Mouse (Mus musculus): ENCODE results near the gene Nlk. TPM values are rescaled to one million over a fixed set of nuclear protein-coding genes. Genes with fewer than 3 reads are reported as not detected.
A peak's percentile ranks its signal among the peaks of the same experiment; 100 is the strongest.
"Not testable (repeated sequence)": the region's sequence is repeated elsewhere in the genome, so short reads cannot be mapped to it uniquely, and the experiment has no call there.

Gene Nlk
- polyA plus RNA-seq, 1 experiment from 2014 or later: 9.2 TPM

- under 1% methylated on average over 52 of the region's 52 CpGs for WGBS
- Histone ChIP-seq H3K4me2 (peak within 1 kb of the TSS; percentile 76), H3K27ac (peak within 1 kb of the TSS; percentile 96), H3K9me3 (no peaks in the 10 kb centered on the region), H3K9ac (peak within 1 kb of the TSS; percentile 95), H3K27me3 (replicated peaks) (no peaks in the 10 kb centered on the region), H3K4me3 (replicated peaks) (peak within 1 kb of the TSS; percentile 94), H3K36me3 (peaks cover 10% of the 10 kb centered on the region), H3K4me1 (peaks cover 23% of the 10 kb centered on the region)
- ATAC-seq (ENCODE audit: insufficient read depth, low FRiP score, low read depth): peak; percentile 97
These were observed 161.0 kb downstream of the Nlk start, which contains the start of the genes Tnfaip1 and Ift20 for GRCm38 (mm10) chr11:78536080-78536689. Gene Tnfaip1 (minus strand): TSS chr11:78536332. Gene Ift20 (plus strand): TSS chr11:78536361.

GRCm38 (mm10) chr11:78535376-78536079 lies 161.6 kb downstream of the Nlk start:
- Histone ChIP-seq H3K9ac (peak overlapping the region; percentile 79), H3K9me3 (no peaks in the 10 kb centered on the region), H3K27me3 (replicated peaks) (no peaks in the 10 kb centered on the region), H3K27ac (peak overlapping the region; percentile 96), H3K4me2 (peak overlapping the region; percentile 76), H3K4me3 (replicated peaks) (peak overlapping the region; percentile 94), H3K4me1 (peaks cover 23% of the 10 kb centered on the region), H3K36me3 (peaks cover 5% of the 10 kb centered on the region)
- WGBS: under 1% methylated on average over 23 of the region's 23 CpGs
- peak; percentile 45; the same call in 1 of the 2 replicates for ATAC-seq (ENCODE audit: insufficient read depth, low FRiP score, low read depth)

DNA sequence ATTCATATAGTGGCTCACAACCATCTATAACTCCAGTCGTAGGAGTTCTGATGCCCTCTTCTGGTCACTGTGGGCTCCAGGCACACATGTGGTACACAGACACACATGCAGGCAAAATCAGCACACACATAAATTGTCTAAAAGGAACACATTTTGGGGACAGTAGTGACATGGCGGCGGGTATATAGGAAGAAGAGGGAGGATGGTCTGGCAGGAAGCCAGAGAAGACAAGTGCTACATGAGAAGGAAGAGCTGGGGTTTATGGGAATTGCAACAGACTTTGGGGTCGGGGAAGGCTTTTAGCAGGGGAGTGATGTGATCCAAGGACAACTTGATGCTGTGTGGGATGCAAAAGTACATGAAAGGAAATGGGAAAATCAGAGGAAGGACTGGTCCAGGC lies 162.7 kb downstream of the Nlk start:
- peak overlapping the region; percentile 94 for H3K4me3 ChIP-seq (replicated peaks)
- peak overlapping the region; percentile 76 for H3K4me2 ChIP-seq
- H3K4me1 ChIP-seq: peaks cover 23% of the 10 kb centered on the region
- no peaks in the 10 kb centered on the region for H3K9me3 ChIP-seq
- H3K36me3 ChIP-seq: 0 out of 2 replicates have a peak, but pooled peaks cover 9% of the 10 kb centered on the region
- H3K27ac ChIP-seq: peak overlapping the region; percentile 96; the same call in 1 of the 2 replicates
- ATAC-seq (ENCODE audit: insufficient read depth, low FRiP score, low read depth): no peak
- no peaks in the 10 kb centered on the region for H3K27me3 ChIP-seq (replicated peaks)
- 83% methylated on average over 4 of the region's 4 CpGs for WGBS
- H3K9ac ChIP-seq: no peak overlapping the region

GRCm38 (mm10) chr11:78531515-78531914 lies 165.7 kb downstream of the Nlk start:
- not testable (repeated sequence) for H3K4me2 ChIP-seq; H3K27me3 ChIP-seq (replicated peaks); H3K4me3 ChIP-seq (replicated peaks); H3K9me3 ChIP-seq; ATAC-seq (ENCODE audit: insufficient read depth, low FRiP score, low read depth); H3K9ac ChIP-seq; H3K27ac ChIP-seq
- H3K36me3 ChIP-seq: peaks cover 24% of the 10 kb centered on the region
- 84% methylated on average over 10 of the region's 10 CpGs for WGBS
- H3K4me1 ChIP-seq: peaks cover 12% of the 10 kb centered on the region

DNA sequence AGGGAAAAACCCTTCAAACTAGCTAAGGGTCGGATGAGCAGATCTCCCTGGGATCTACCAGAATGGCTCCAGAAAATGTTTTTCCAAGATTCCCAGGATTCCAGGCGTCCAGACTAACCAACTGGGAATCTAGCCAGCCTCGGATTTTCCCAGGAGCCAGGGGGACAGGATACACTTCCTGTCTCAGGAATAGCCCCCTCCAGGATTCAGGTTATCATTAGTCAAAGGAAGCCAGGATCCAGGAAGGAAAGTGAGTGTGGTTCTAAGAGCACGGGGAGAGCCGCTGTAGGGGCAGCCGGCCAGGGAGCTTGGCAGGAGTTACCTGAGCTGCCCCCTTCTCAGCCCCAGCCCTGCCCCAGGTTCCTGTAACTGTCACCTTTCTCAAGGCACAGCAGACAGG lies 166.1 kb downstream of the Nlk start:
- no peak for ATAC-seq (ENCODE audit: insufficient read depth, low FRiP score, low read depth)
- Histone ChIP-seq H3K27ac (no peak overlapping the region), H3K36me3 (peaks cover 26% of the 10 kb centered on the region), H3K4me1 (peaks cover 12% of the 10 kb centered on the region), H3K9ac (no peak overlapping the region), H3K4me3 (replicated peaks) (no peak overlapping the region), H3K4me2 (no peak overlapping the region), H3K9me3 (no peaks in the 10 kb centered on the region), H3K27me3 (replicated peaks) (no peaks in the 10 kb centered on the region)
- WGBS: 65% methylated on average over 6 of the region's 6 CpGs

DNA sequence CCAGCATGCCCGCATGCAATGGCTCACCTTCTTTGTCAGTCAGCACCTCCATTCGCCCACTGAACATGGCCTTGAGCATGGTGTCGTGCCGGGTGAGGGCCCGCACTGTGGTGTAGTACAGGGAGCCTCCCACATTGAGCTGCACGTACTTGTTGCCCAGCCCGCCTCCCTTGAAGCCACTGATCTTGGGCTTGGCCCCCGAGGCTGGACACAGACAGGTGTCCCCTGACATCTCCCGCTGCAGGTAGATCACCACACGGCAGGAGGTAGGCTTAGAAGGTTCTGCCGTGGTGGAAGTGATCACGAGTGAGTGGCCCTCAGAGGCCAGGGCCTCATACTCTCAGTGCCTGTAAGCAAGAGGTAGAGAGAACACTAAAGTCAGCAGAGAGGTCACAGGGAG lies 167.2 kb downstream of the Nlk start:
- H3K36me3 ChIP-seq: peaks cover 37% of the 10 kb centered on the region
- no peak for ATAC-seq (ENCODE audit: insufficient read depth, low FRiP score, low read depth)
- no peaks in the 10 kb centered on the region for H3K27me3 ChIP-seq (replicated peaks)
- H3K27ac ChIP-seq: no peak overlapping the region
- no peaks in the 10 kb centered on the region for H3K9me3 ChIP-seq
- WGBS: 85% methylated on average over 12 of the region's 12 CpGs
- H3K9ac ChIP-seq: no peak overlapping the region
- H3K4me1 ChIP-seq: peaks cover 9% of the 10 kb centered on the region
- no peak overlapping the region for H3K4me3 ChIP-seq (replicated peaks)
- H3K4me2 ChIP-seq: no peak overlapping the region

- no peak for ATAC-seq (ENCODE audit: insufficient read depth, low FRiP score, low read depth)
- peaks cover 50% of the 10 kb centered on the region for H3K36me3 ChIP-seq
- H3K9me3 ChIP-seq: no peaks in the 10 kb centered on the region
- no peak overlapping the region for H3K4me2 ChIP-seq
- H3K27me3 ChIP-seq (replicated peaks): no peaks in the 10 kb centered on the region
- 85% methylated on average over 9 of the region's 9 CpGs for WGBS
- no peaks in the 10 kb centered on the region for H3K4me1 ChIP-seq
- H3K27ac ChIP-seq: no peak overlapping the region
- H3K4me3 ChIP-seq (replicated peaks): no peak overlapping the region
- no peak overlapping the region for H3K9ac ChIP-seq
These were observed 168.5 kb downstream of the Nlk start for GRCm38 (mm10) chr11:78528714-78529113.

DNA sequence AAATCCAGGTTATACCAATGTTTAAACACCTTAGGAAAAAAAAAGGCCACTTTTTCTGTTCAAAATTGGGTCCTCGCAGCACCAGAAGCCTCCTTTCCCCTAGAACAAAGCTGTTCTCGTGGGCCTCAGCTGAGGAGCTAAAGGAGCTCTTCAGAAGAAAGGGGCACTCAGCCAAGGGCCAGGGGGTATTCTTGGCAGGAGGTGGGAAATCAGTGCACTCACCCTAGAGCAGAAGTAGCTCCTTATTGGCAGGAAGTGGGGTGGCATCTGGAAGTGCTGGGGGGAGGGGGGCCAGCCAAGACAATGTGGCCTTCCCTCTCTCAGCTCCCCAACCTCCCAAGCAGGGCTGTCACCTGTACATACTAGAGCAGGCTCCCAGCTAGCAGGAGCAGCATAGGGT lies 172.3 kb downstream of the Nlk start:
- no peaks in the 10 kb centered on the region for H3K9me3 ChIP-seq
- 76% methylated on average over 2 of the region's 2 CpGs for WGBS
- H3K4me2 ChIP-seq: no peak overlapping the region
- H3K27ac ChIP-seq: no peak overlapping the region
- no peak for ATAC-seq (ENCODE audit: insufficient read depth, low FRiP score, low read depth)
- no peak overlapping the region for H3K9ac ChIP-seq
- peaks cover 75% of the 10 kb centered on the region for H3K36me3 ChIP-seq
- no peak overlapping the region for H3K4me3 ChIP-seq (replicated peaks)
- no peaks in the 10 kb centered on the region for H3K4me1 ChIP-seq
- H3K27me3 ChIP-seq (replicated peaks): no peaks in the 10 kb centered on the region

- WGBS: 86% methylated on average over 9 of the region's 9 CpGs
- no peak for ATAC-seq (ENCODE audit: insufficient read depth, low FRiP score, low read depth)
- no peak overlapping the region for H3K4me2 ChIP-seq
- no peaks in the 10 kb centered on the region for H3K4me1 ChIP-seq
- H3K9me3 ChIP-seq: no peaks in the 10 kb centered on the region
- H3K27ac ChIP-seq: no peak overlapping the region
- no peak overlapping the region for H3K4me3 ChIP-seq (replicated peaks)
- H3K9ac ChIP-seq: no peak overlapping the region
- no peaks in the 10 kb centered on the region for H3K27me3 ChIP-seq (replicated peaks)
- peaks cover 76% of the 10 kb centered on the region for H3K36me3 ChIP-seq
These were observed 173.8 kb downstream of the Nlk start for GRCm38 (mm10) chr11:78523241-78523955.

DNA sequence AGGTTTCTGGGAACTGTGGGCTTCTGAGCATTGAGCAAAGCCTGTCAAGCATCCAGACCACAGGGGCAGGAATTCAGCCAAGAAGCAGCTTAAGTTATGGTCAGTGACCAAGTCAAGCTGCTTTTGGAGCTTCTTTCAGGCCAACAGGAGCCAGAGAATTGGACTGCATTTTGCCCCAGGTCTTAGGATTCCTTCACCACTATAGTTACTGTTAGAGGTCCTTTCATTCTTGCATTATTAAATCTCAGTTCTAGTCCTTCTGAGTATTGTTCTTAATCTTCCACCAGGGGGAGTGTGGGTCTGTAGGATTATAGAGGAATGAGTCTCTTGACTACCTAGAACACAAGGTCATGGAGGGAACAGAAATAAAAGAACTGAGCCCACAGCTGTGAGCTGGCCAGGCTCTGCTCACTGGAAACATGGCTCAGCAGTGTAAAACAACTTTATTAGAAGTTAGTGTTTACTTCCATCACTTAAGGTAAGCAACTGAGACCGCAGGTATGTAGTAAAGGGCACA lies 174.6 kb downstream of the Nlk start:
- Histone ChIP-seq H3K4me3 (replicated peaks) (no peak overlapping the region), H3K36me3 (peaks cover 77% of the 10 kb centered on the region), H3K9me3 (no peaks in the 10 kb centered on the region), H3K4me2 (no peak overlapping the region), H3K27ac (no peak overlapping the region), H3K9ac (no peak overlapping the region), H3K27me3 (replicated peaks) (no peaks in the 10 kb centered on the region), H3K4me1 (no peaks in the 10 kb centered on the region)
- WGBS: 91% methylated on average over 1 of the region's 1 CpGs
- no peak for ATAC-seq (ENCODE audit: insufficient read depth, low FRiP score, low read depth)

DNA sequence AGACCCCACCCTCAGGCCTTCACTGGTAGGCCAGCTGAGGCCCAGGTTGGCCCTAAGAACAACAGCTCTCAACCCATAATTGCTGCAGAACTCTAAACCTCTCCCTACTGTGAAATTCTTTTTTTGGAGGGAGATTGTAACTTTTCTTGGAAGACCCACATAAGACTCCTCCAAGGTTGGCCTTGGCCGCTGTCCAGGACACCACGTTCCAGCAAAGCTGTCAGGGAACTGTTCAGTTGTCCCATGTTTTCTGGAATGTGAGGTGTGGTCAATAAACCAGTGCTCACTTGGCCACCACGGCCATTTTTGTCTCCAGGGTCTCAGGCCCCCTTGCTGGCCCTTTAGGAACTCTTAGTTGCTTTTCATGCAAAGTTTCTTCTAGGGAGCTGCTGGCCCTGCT lies 175.3 kb downstream of the Nlk start:
- 88% methylated on average over 3 of the region's 3 CpGs for WGBS
- Histone ChIP-seq H3K4me3 (replicated peaks) (no peak overlapping the region), H3K4me1 (no peaks in the 10 kb centered on the region), H3K4me2 (no peak overlapping the region), H3K9ac (no peak overlapping the region), H3K27ac (no peak overlapping the region), H3K36me3 (peaks cover 75% of the 10 kb centered on the region), H3K27me3 (replicated peaks) (no peaks in the 10 kb centered on the region), H3K9me3 (no peaks in the 10 kb centered on the region)
- ATAC-seq (ENCODE audit: insufficient read depth, low FRiP score, low read depth): no peak

DNA sequence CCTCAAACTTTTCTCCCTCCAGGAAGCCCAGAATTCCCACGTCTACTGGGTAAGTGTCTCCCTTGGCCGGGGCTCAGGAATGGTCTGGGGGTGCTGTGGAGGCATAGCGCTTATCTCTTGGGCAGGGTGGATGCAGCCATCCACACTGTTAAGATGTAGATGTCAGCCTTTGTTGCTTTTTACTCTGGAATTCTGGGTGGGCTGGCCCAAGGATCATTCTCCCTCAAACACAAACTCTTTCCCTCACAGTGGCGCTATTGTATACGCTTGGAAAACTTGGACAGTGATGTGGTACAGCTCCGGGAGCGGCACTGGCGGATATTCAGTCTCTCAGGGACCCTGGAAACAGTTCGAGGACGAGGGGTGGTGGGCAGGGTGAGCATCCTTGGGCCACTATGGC lies 178.2 kb downstream of the Nlk start:
- H3K27me3 ChIP-seq (replicated peaks): no peaks in the 10 kb centered on the region
- H3K9me3 ChIP-seq: no peaks in the 10 kb centered on the region
- H3K4me1 ChIP-seq: no peaks in the 10 kb centered on the region
- H3K4me2 ChIP-seq: no peak overlapping the region
- H3K4me3 ChIP-seq (replicated peaks): no peak overlapping the region
- no peak overlapping the region for H3K27ac ChIP-seq
- 85% methylated on average over 10 of the region's 10 CpGs for WGBS
- no peak overlapping the region for H3K9ac ChIP-seq
- ATAC-seq (ENCODE audit: insufficient read depth, low FRiP score, low read depth): no peak
- peaks cover 74% of the 10 kb centered on the region for H3K36me3 ChIP-seq
